Mouse (Mus musculus) lung, embryonic 15.5 days (tissue): Measurements from ENCODE around the gene Pik3cg. TPM values are rescaled to one million over a fixed set of nuclear protein-coding genes. Genes with fewer than 3 reads are reported as not detected.
A peak's percentile ranks its signal among the peaks of the same experiment; 100 is the strongest.
"Not testable (repeated sequence)": the region's sequence is repeated elsewhere in the genome, so short reads cannot be mapped to it uniquely, and the experiment has no call there.

ENCODE experiments used
- ATAC-seq: fragments of 200-750 bp; cut with Nextera tagmentation; 2 replicates; pipeline ENCODE4 v1.8.0; 2017; ENCODE audit warnings: moderate number of reproducible peaks, borderline replicate concordance; ENCODE audit not compliant: low FRiP score, low TSS enrichment; ENCODE audit errors: extremely low read depth
- H3K27ac ChIP-seq: fragments of 300-500 bp; sonication (generic); 2 replicates; pipeline ENCODE4 v1.5.1; 2015; ENCODE audit warnings: moderate library complexity, mild to moderate bottlenecking, inconsistent platforms
- H3K27me3 ChIP-seq: fragments of 300-500 bp; sonication (generic); 2 replicates; pipeline ENCODE4 v1.6.1; 2015; ENCODE audit warnings: inconsistent platforms
- H3K36me3 ChIP-seq: fragments of 300-500 bp; sonication (generic); 2 replicates; pipeline ENCODE4 v1.6.1; 2015; ENCODE audit warnings: inconsistent platforms
- H3K4me1 ChIP-seq: fragments of 300-500 bp; sonication (generic); 2 replicates; pipeline ENCODE4 v1.6.1; 2015; ENCODE audit warnings: inconsistent platforms
- H3K4me2 ChIP-seq: fragments of 300-500 bp; sonication (generic); 2 replicates; pipeline ENCODE4 v1.6.1; 2015; ENCODE audit warnings: inconsistent platforms, mild to moderate bottlenecking, moderate library complexity
- H3K4me3 ChIP-seq: fragments of 300-500 bp; sonication (generic); 2 replicates; pipeline ENCODE4 v1.5.1; 2015; ENCODE audit warnings: mild to moderate bottlenecking, inconsistent platforms
- H3K9ac ChIP-seq: fragments of 300-500 bp; sonication (generic); 2 replicates; pipeline ENCODE4 v1.6.1; 2015; ENCODE audit warnings: inconsistent platforms
- H3K9me3 ChIP-seq: fragments of 300-500 bp; sonication (generic); 2 replicates; pipeline ENCODE4 v1.6.1; 2016; ENCODE audit warnings: inconsistent platforms
- WGBS: fragments of 180-500 bp; shearing (Covaris S2); methylation state at CpG from one replicate; pipeline ENCODE4 v1.1.7; 2015; 5-methylcytosine and 5-hydroxymethylcytosine counted together
- polyA plus RNA-seq: library from polyadenylated mRNA; unstranded; fragments of >200 nt; fragmentation: Nextera tagmentation; extraction: Ambion mirVana; gene quantifications from 2 replicates; pipeline ENCODE4 v1.2.1, GENCODE M21; 2015

Gene Pik3cg
- 3.4 and 3.9 TPM in 2 replicates for polyA plus RNA-seq

GRCm38 (mm10) chr12:32207948-32208891, at the start of gene Pik3cg:
Pik3cg (minus strand) TSS chr12:32208659.
- peak; percentile 27; the same call in 1 of the 2 replicates for ATAC-seq
- Histone ChIP-seq H3K9me3 (no peaks in the 10 kb centered on the region), H3K4me1 (0 out of 2 replicates have a peak, but pooled peaks cover 4% of the 10 kb centered on the region), H3K36me3 (no peaks in the 10 kb centered on the region), H3K27me3 (no peaks in the 10 kb centered on the region), H3K4me2 (peak within 1 kb of the TSS; percentile 51), H3K27ac (peak within 1 kb of the TSS; percentile 63), H3K9ac (peak within 1 kb of the TSS; percentile 13), H3K4me3 (peak within 1 kb of the TSS; percentile 34)
- 27% methylated on average over 22 of the region's 22 CpGs for WGBS

DNA sequence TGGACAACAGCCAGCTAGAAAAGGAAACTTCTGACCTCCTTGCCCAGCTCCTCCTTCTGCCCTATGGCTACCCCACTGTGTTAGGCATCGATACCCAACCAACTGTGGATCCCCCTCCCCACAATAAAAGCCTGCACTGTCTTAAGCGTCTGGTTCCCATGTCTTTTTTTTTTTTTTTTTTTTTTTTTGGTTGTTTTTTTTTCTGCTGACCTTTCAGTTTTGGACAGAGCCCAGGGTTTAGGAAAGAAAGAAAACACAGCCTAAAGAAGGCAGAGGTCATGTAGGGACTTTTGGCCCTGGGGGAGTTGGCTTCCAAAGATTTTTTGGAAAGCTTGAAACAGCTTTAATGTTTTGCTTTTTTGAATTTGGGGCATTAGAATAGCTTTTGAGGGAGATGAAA, 40.0 kb upstream of the Pik3cg start:
- no peak for ATAC-seq
- Histone ChIP-seq H3K4me1 (no peaks in the 10 kb centered on the region), H3K36me3 (no peaks in the 10 kb centered on the region), H3K27me3 (no peaks in the 10 kb centered on the region), H3K4me2 (no peak overlapping the region), H3K27ac (no peak overlapping the region), H3K4me3 (no peak overlapping the region), H3K9ac (no peak overlapping the region), H3K9me3 (no peaks in the 10 kb centered on the region)
- 57% methylated on average over 2 of the region's 2 CpGs for WGBS

GRCm38 (mm10) chr12:32245566-32246233, 37.2 kb upstream of the Pik3cg start:
- Histone ChIP-seq H3K4me2 (no peak overlapping the region), H3K27ac (no peak overlapping the region), H3K4me3 (no peak overlapping the region), H3K27me3 (no peaks in the 10 kb centered on the region), H3K9ac (no peak overlapping the region), H3K36me3 (no peaks in the 10 kb centered on the region), H3K9me3 (no peaks in the 10 kb centered on the region), H3K4me1 (no peaks in the 10 kb centered on the region)
- ATAC-seq: no peak
- 59% methylated on average over 5 of the region's 5 CpGs for whole genome bisulfite sequencing

- Histone ChIP-seq H3K36me3 (no peaks in the 10 kb centered on the region), H3K4me3 (no peak overlapping the region)
- 69% methylated on average over 1 of the region's 1 CpGs for WGBS
Measured at GRCm38 (mm10) chr12:32243586-32243985, 35.1 kb upstream of the Pik3cg start.

GRCm38 (mm10) chr12:32239134-32239533, 30.7 kb upstream of the Pik3cg start:
- H3K9me3 ChIP-seq, H3K9ac ChIP-seq, ATAC-seq, H3K4me1 ChIP-seq, H3K36me3 ChIP-seq, H3K4me2 ChIP-seq, H3K4me3 ChIP-seq, H3K27ac ChIP-seq, H3K27me3 ChIP-seq: not testable (repeated sequence)
- 78% methylated on average over 3 of the region's 3 CpGs for WGBS

More at GRCm38 (mm10) chr12:32243586-32243985, 35.1 kb upstream of the Pik3cg start:
- no peaks in the 10 kb centered on the region for H3K9me3 ChIP-seq
- H3K4me2 ChIP-seq: no peak overlapping the region
- H3K4me1 ChIP-seq: no peaks in the 10 kb centered on the region
- no peak overlapping the region for H3K9ac ChIP-seq
- H3K27me3 ChIP-seq: no peaks in the 10 kb centered on the region
- no peak for ATAC-seq
- H3K27ac ChIP-seq: no peak overlapping the region

GRCm38 (mm10) chr12:32238433-32238832, 30.0 kb upstream of the Pik3cg start:
- H3K4me3 ChIP-seq: no peak overlapping the region
- no peak overlapping the region for H3K27ac ChIP-seq
- H3K4me2 ChIP-seq: no peak overlapping the region
- 43% methylated on average over 5 of the region's 5 CpGs for WGBS
- no peaks in the 10 kb centered on the region for H3K36me3 ChIP-seq
- no peaks in the 10 kb centered on the region for H3K4me1 ChIP-seq
- no peak overlapping the region for H3K9ac ChIP-seq
- H3K9me3 ChIP-seq: no peaks in the 10 kb centered on the region
- no peaks in the 10 kb centered on the region for H3K27me3 ChIP-seq
- no peak for ATAC-seq

- 55% methylated on average over 5 of the region's 5 CpGs for WGBS
- H3K27me3 ChIP-seq: no peaks in the 10 kb centered on the region
- H3K9me3 ChIP-seq: no peaks in the 10 kb centered on the region
- H3K4me1 ChIP-seq: no peaks in the 10 kb centered on the region
- no peak overlapping the region for H3K9ac ChIP-seq
- no peak overlapping the region for H3K4me3 ChIP-seq
- H3K4me2 ChIP-seq: no peak overlapping the region
- no peaks in the 10 kb centered on the region for H3K36me3 ChIP-seq
- no peak overlapping the region for H3K27ac ChIP-seq
- no peak for ATAC-seq
Measured at GRCm38 (mm10) chr12:32237839-32238238, 29.4 kb upstream of the Pik3cg start.

DNA sequence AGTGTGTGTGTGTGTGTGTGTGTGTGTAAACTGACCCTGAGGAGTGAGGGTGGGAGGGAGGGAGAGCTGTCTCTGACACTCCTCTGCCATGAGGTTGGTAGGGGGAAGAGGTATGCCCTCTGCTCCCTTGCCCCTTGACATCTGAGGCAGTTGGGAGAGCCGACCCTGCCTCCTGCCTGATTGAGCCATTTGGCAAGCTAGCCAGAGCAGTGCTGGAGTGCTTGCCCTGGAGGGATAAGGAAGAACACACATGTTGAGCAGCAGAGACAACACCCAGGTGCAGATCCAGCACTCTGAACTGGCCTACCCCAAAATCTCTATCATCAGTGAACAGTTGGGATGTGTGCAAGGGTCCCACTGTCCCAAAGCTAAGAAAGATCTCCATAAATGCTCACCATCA, 28.7 kb upstream of the Pik3cg start:
- WGBS: 31% methylated on average over 1 of the region's 1 CpGs
- no peaks in the 10 kb centered on the region for H3K9me3 ChIP-seq
- H3K9ac ChIP-seq: no peak overlapping the region
- no peaks in the 10 kb centered on the region for H3K4me1 ChIP-seq
- H3K36me3 ChIP-seq: no peaks in the 10 kb centered on the region
- H3K4me3 ChIP-seq: no peak overlapping the region
- no peak overlapping the region for H3K27ac ChIP-seq
- H3K4me2 ChIP-seq: no peak overlapping the region
- no peak for ATAC-seq
- no peaks in the 10 kb centered on the region for H3K27me3 ChIP-seq

DNA sequence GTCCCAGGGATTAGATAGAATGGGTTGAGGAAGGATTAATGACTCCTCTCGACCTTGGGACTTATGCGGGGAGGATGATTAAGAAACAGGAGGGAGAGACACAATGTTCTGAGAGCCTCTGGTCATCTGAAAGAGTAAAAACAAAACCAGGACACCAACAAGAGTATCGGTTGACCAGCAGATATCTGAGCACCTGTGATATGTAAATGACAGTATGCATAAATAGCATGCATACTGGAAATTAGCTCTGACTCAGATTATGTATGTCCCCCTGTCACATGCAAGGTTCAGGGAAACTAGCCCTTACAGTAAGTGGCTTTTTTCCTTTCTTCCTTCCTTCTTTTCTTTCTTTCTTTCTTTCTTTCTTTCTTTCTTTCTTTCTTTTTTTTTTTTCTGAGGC, 28.0 kb upstream of the Pik3cg start:
- ATAC-seq: no peak
- Histone ChIP-seq H3K27me3 (no peaks in the 10 kb centered on the region), H3K4me2 (no peak overlapping the region), H3K9ac (no peak overlapping the region), H3K4me3 (no peak overlapping the region), H3K9me3 (no peaks in the 10 kb centered on the region), H3K27ac (no peak overlapping the region), H3K4me1 (no peaks in the 10 kb centered on the region), H3K36me3 (no peaks in the 10 kb centered on the region)
- WGBS: 77% methylated on average over 3 of the region's 3 CpGs

DNA sequence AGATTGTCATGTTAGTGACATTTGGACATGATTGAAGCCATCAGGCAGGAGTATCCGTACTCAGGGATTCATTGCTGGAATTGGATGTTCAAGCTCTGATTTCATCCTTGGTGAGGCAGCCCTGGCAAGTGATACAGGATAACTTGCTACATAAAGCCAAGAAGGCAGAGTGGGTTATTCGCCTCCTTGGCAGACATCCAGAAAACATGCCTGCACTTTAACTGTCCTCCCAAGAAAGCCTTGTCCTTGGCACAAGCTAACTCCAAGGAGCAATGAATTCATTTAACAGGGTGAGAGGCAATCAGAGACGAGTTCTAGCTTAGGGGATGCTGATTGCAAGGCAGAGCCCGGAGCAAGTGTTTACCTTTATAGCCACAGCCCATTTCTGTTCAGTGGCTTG, 25.4 kb upstream of the Pik3cg start:
- no peak overlapping the region for H3K9ac ChIP-seq
- ATAC-seq: no peak
- no peak overlapping the region for H3K4me3 ChIP-seq
- H3K36me3 ChIP-seq: no peaks in the 10 kb centered on the region
- 44% methylated on average over 4 of the region's 4 CpGs for WGBS
- H3K27me3 ChIP-seq: no peaks in the 10 kb centered on the region
- H3K4me2 ChIP-seq: no peak overlapping the region
- H3K4me1 ChIP-seq: no peaks in the 10 kb centered on the region
- no peaks in the 10 kb centered on the region for H3K9me3 ChIP-seq
- no peak overlapping the region for H3K27ac ChIP-seq

DNA sequence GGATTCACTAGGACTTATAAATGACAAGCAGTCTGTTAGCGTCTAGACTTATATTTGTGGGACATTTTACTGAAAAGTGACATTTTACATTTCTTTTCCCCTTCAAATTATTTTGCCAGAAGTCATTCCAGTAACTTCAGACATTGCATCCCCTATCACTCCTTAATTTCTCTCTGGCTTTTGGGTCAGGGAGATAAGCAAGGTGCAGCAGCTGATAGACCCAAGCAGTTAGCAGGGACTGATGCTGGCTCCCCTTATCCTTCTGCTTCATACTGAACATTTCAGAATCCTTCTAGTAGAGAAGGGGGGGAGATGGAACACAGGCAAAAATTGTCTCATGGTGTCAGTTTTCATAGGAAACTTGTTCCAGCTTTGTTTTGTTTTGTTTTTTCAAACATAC, 22.9 kb upstream of the Pik3cg start:
- Histone ChIP-seq H3K4me3 (no peak overlapping the region), H3K27me3 (no peaks in the 10 kb centered on the region), H3K9me3 (no peaks in the 10 kb centered on the region), H3K4me2 (no peak overlapping the region), H3K27ac (no peak overlapping the region), H3K9ac (no peak overlapping the region), H3K36me3 (no peaks in the 10 kb centered on the region), H3K4me1 (no peaks in the 10 kb centered on the region)
- 91% methylated on average over 1 of the region's 1 CpGs for WGBS
- no peak for ATAC-seq

DNA sequence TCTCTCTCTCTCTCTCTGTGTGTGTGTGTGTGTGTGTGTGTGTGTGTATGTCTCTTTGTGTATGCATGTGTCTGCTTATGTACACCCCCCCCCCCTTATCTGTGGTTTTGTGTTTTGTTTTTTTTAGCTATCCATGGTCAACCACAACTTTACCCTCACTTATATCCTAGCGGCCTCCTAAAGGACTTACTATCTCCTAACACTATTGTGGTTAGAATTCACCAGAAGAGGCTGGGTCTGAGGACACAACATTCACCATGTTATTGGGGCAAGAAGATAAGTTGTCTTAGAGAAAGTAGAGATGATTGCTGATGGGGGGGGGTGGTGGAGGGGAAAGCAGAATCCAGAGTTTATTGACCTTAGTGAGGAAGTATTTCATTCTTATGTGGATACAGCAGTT, 15.2 kb upstream of the Pik3cg start:
- Histone ChIP-seq H3K36me3 (no peaks in the 10 kb centered on the region), H3K4me1 (no peaks in the 10 kb centered on the region), H3K27ac (no peak overlapping the region), H3K9ac (no peak overlapping the region), H3K27me3 (no peaks in the 10 kb centered on the region), H3K9me3 (no peaks in the 10 kb centered on the region), H3K4me3 (no peak overlapping the region), H3K4me2 (no peak overlapping the region)
- 91% methylated on average over 1 of the region's 1 CpGs for whole genome bisulfite sequencing
- ATAC-seq: no peak
